Mouse (Mus musculus) embryonic stem cell, embryonic (primary cell): ENCODE results near the gene Rabac1.

ENCODE experiments used
- CTCF ChIA-PET, 4 experiments: fragments of 300-600 bp in 2 of 4; fragments of 350-600 bp in 2 of 4; sonication (Branson Sonifier 250); formaldehyde crosslinking; loops; one replicate each; lab custom pipeline; 2022; ENCODE audit warnings: inconsistent platforms in 2 of 4; lab: Charles Lee
- POLR2A ChIA-PET, 4 experiments: fragments of 300-600 bp in 2 of 4; fragments of 350-600 bp in 2 of 4; sonication (Branson Sonifier 250); formaldehyde crosslinking; loops; one replicate each; lab custom pipeline; 2022; ENCODE audit warnings: antibody characterized with exemption in 4 of 4, inconsistent platforms in 1 of 4; lab: Charles Lee

Rabac1 gene

GRCm38 (mm10) chr7:24964897-24965535 lies 7.5 kb downstream of the Rabac1 start:
- CTCF ChIA-PET = interaction anchor here (0.5 to 3.3 kb wide), 106 partner anchors 9 to 1541 kb away, joined by 3 to 30 read pairs (median 5); partner anchors contain the start of genes Cic (in 1 of the 4), Dmrtc2 (in 1 of the 4), Lypd3 (in 1 of the 4) and Lypd4 (in 1 of the 4)
- POLR2A ChIA-PET = interaction anchor here (0.5 to 2.3 kb wide), 28 partner anchors 10 to 815 kb away, joined by 3 to 19 read pairs (median 4); partner anchors contain the start of genes Rps19 (in 2 of the 4), Arhgef1 (in 1 of the 4), Dmrtc2 (in 1 of the 4) and Lypd4 (in 1 of the 4)

- POLR2A ChIA-PET = interaction anchor here in 2 of 4 experiments (1.3 to 2.1 kb wide), 4 partner anchors 78 to 124 kb away, joined by 3 to 8 read pairs (median 7); partner anchors contain the start of gene Rps19 (in 2 of the 2)
Observed at GRCm38 (mm10) chr7:24964288-24964687, 8.3 kb downstream of the Rabac1 start.

GRCm38 (mm10) chr7:24955226-24955625 lies 17.3 kb downstream of the Rabac1 start:
- ChIA-PET POLR2A (interaction anchor here (0.5 to 2.1 kb wide), 10 partner anchors 18 to 150 kb away, joined by 3 to 14 read pairs (median 4); partner anchors contain the start of gene Rabac1 (in 1 of the 4)), CTCF (interaction anchor here in 3 of 4 experiments (0.8 to 2.5 kb wide), 7 partner anchors 10 to 138 kb away, joined by 4 to 15 read pairs (median 4); partner anchors contain the start of genes Rabac1 (in 1 of the 3) and Rps19 (in 1 of the 3))

More at GRCm38 (mm10) chr7:24964288-24964687, 8.3 kb downstream of the Rabac1 start:
- CTCF ChIA-PET = interaction anchor here in 3 of 4 experiments (0.6 to 3.3 kb wide), 15 partner anchors 9 to 463 kb away, joined by 3 to 30 read pairs (median 5); no protein-coding TSS in a partner anchor

GRCm38 (mm10) chr7:24954450-24954849 lies 18.1 kb downstream of the Rabac1 start:
- ChIA-PET POLR2A (interaction anchor here in 3 of 4 experiments (0.5 to 2.1 kb wide), 12 partner anchors 18 to 316 kb away, joined by 3 to 14 read pairs (median 4); partner anchors contain the start of gene Rabac1 (in 2 of the 3)), CTCF (interaction anchor here in 3 of 4 experiments (0.6 to 2.5 kb wide), 12 partner anchors 11 to 592 kb away, joined by 3 to 15 read pairs (median 4); partner anchors contain the start of genes Rabac1 (in 1 of the 3) and Rps19 (in 1 of the 3))

- CTCF ChIA-PET = interaction anchor here in 3 of 4 experiments (0.6 to 2.5 kb wide), 6 partner anchors 11 to 592 kb away, joined by 3 to 15 read pairs (median 4); no protein-coding TSS in a partner anchor
- POLR2A ChIA-PET = interaction anchor here in 3 of 4 experiments (0.6 to 2.1 kb wide), 9 partner anchors 18 to 74 kb away, joined by 3 to 14 read pairs (median 4); partner anchors contain the start of genes Rabac1 (in 2 of the 3) and Rps19 (in 1 of the 3)
Observed at GRCm38 (mm10) chr7:24953966-24954365, 18.6 kb downstream of the Rabac1 start.

- ChIA-PET POLR2A (interaction anchor here (0.6 to 5.4 kb wide), 27 partner anchors 8 to 110 kb away, joined by 3 to 70 read pairs (median 5); partner anchors contain the start of genes Rps19 (in 2 of the 4), Arhgef1 (in 1 of the 4) and Rabac1 (in 1 of the 4)), CTCF (interaction anchor here (0.5 to 2.9 kb wide), 57 partner anchors 8 to 1565 kb away, joined by 3 to 21 read pairs (median 4); partner anchors contain the start of genes Rabac1 (in 2 of the 4), Rps19 (in 2 of the 4), Dmrtc2 (in 1 of the 4) and Lypd4 (in 1 of the 4))
Observed at GRCm38 (mm10) chr7:24949958-24950623, 22.5 kb downstream of the Rabac1 start.

GRCm38 (mm10) chr7:24948774-24949173 lies 23.8 kb downstream of the Rabac1 start:
- CTCF ChIA-PET = interaction anchor here in 3 of 4 experiments (0.6 to 2.8 kb wide), 7 partner anchors 16 to 442 kb away, joined by 3 to 21 read pairs (median 12); partner anchors contain the start of genes Rabac1 (in 1 of the 3) and Zfp428 (in 1 of the 3)
- POLR2A ChIA-PET = interaction anchor here in 3 of 4 experiments (1.2 to 5.4 kb wide), 13 partner anchors 8 to 128 kb away, joined by 3 to 70 read pairs (median 8); partner anchors contain the start of genes Rabac1 (in 1 of the 3) and Rps19 (in 1 of the 3)

- ChIA-PET POLR2A (interaction anchor here (0.5 to 5.4 kb wide), 24 partner anchors 16 to 1661 kb away, joined by 3 to 70 read pairs (median 4); partner anchors contain the start of genes Rps19 (in 2 of the 4), Dmrtc2 (in 1 of the 4) and Lypd4 (in 1 of the 4)), CTCF (interaction anchor here (0.5 to 1.8 kb wide), 14 partner anchors 11 to 563 kb away, joined by 3 to 6 read pairs (median 4); partner anchors contain the start of gene Rabac1 (in 1 of the 4))
Observed at GRCm38 (mm10) chr7:24947316-24948048, 25.1 kb downstream of the Rabac1 start.

GRCm38 (mm10) chr7:24944257-24944950 lies 28.1 kb downstream of the Rabac1 start, which contains the start of gene Gm4881:
Gene Gm4881, minus strand, starts transcription at chr7:24944494.
- ChIA-PET POLR2A (interaction anchor here in 2 of 4 experiments (0.7 to 3.8 kb wide), 6 partner anchors 52 to 75 kb away, joined by 3 to 14 read pairs (median 6); partner anchors contain the start of genes Dmrtc2 (in 1 of the 2), Lypd4 (in 1 of the 2) and Rps19 (in 1 of the 2)), CTCF (interaction anchor here in 2 of 4 experiments (0.6 to 0.8 kb wide), 3 partner anchors 39 to 282 kb away, joined by 3 to 6 read pairs (median 4); no protein-coding TSS in a partner anchor)

GRCm38 (mm10) chr7:24943641-24944040 lies 28.9 kb downstream of the Rabac1 start:
- ChIA-PET CTCF (interaction anchor here in 3 of 4 experiments (0.6 to 0.8 kb wide), 4 partner anchors 22 to 281 kb away, joined by 3 to 12 read pairs (median 4); no protein-coding TSS in a partner anchor), POLR2A (interaction anchor here in 2 of 4 experiments (0.7 to 3.8 kb wide), 8 partner anchors 36 to 74 kb away, joined by 3 to 14 read pairs (median 4); partner anchors contain the start of genes Dmrtc2 (in 1 of the 2), Lypd4 (in 1 of the 2) and Rps19 (in 1 of the 2))

- POLR2A ChIA-PET = interaction anchor here in 1 of 4 experiments (0.7 to 1.8 kb wide), 2 partner anchors 17 to 21 kb away, joined by 3 to 5 read pairs; no protein-coding TSS in a partner anchor
- CTCF ChIA-PET = interaction anchor here in 1 of 4 experiments (0.6 kb wide), 1 partner anchor 19 kb away, joined by 3 read pairs; no protein-coding TSS in a partner anchor
Observed at GRCm38 (mm10) chr7:24931651-24932050, 40.9 kb downstream of the Rabac1 start.

GRCm38 (mm10) chr7:24930475-24930874 lies 42.1 kb downstream of the Rabac1 start:
- POLR2A ChIA-PET = interaction anchor here in 2 of 4 experiments (0.5 to 1.3 kb wide), 3 partner anchors 10 to 39 kb away, joined by 3 to 7 read pairs (median 3); no protein-coding TSS in a partner anchor
- CTCF ChIA-PET = interaction anchor here in 2 of 4 experiments (0.6 kb wide), 2 partner anchors 35 to 454 kb away, joined by 3 to 17 read pairs; no protein-coding TSS in a partner anchor
